In the genomic region with DNA sequence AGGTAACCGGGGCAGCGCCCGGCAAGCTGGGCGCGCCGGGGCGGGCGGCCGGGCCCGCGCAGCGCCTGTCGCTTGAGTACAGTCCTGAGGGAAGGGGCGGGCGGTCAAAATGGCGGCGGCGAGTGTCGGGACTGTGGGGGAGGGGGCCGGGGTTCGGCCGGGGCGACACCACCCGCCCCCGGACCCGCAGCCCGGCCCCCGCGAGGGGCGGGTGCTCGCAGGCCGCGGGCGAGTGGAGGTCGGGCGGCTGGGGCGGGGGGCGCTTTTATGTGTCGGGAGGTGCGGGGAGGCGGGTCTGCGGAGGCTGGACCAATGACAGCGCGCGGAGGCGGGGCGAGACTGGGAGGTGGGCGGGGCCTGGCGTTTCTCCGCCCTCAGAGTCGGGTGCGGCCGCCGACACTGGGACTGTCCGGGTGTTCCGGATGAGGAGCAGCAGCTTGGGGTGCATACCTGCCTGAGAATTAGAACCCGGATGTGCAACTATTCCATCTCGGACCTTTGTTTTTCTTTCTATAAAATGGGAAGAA, we compare ENCODE assay signal across 8 mouse cellular contexts. TPM values are rescaled to one million over a fixed set of nuclear protein-coding genes. Genes with fewer than 3 reads are reported as not detected.
DNase-seq lines count a peak whose midpoint lies in the region; ATAC-seq and TF ChIP-seq lines count a peak whose summit lies in the region.

No protein-coding gene starts in this region.

- WGBS in lung, embryonic 15.5 days = 2% methylated on average over 45 of the region's 58 CpGs
- WGBS in olfactory bulb, adult 2 months = under 1% methylated on average over 56 of the region's 58 CpGs

- peak; percentile 33 to 43 for ATAC-seq in hematopoietic stem cell, adult 5-6 weeks (replicated peaks in 1 of 2; ENCODE audit: insufficient read depth in 1 of 2, low FRiP score in 2 of 2, low TSS enrichment in 1 of 2, low read depth in 1 of 2, poor library complexity in 2 of 2, severe bottlenecking in 2 of 2)
- peak; percentile 73 for ATAC-seq in lung, embryonic 15.5 days (ENCODE audit: borderline replicate concordance, extremely low read depth, low FRiP score, low TSS enrichment)

- peak overlapping the region; percentile 95 for H3K4me3 ChIP-seq in lung, embryonic 15.5 days
- peak overlapping the region; percentile 86 for H3K4me3 ChIP-seq in olfactory bulb, adult 2 months (ENCODE audit: insufficient read depth, low read depth, low read length)

- DNase-seq in MN1 (ENCODE audit: low spot score) = peak; percentile 93
- DNase-seq in cerebellum, adult 8-10 months = peak; percentile 95
- peak; percentile 82 for DNase-seq in forelimb bud, embryonic 11.5 days (ENCODE audit: low read depth, low spot score)
- peak; percentile 87 for DNase-seq in layer of hippocampus, adult 9-10 months (ENCODE audit: low spot score)
- peak; percentile 94 to 95 for DNase-seq in thymus, adult 18-20 months

- H3K4me2 ChIP-seq in lung, embryonic 15.5 days = peak overlapping the region; percentile 50

- no peak for TF ChIP-seq CTCF in olfactory bulb, adult 2 months (IDR thresholded peaks at IDR 0.05; ENCODE audit: insufficient read depth, low read depth, low read length)

- H3K27me3 ChIP-seq in lung, embryonic 15.5 days = no peaks in the 10 kb centered on the region

- H3K36me3 ChIP-seq in lung, embryonic 15.5 days = no peaks in the 10 kb centered on the region

- H3K9me3 ChIP-seq in lung, embryonic 15.5 days = no peaks in the 10 kb centered on the region

- H3K9ac ChIP-seq in lung, embryonic 15.5 days = peak overlapping the region; percentile 84

- H3K4me1 ChIP-seq in lung, embryonic 15.5 days = peaks cover 31% of the 10 kb centered on the region
- H3K4me1 ChIP-seq in olfactory bulb, adult 2 months (ENCODE audit: control insufficient read depth, insufficient read depth, low read length) = peaks cover 33% of the 10 kb centered on the region

- no peak for TF ChIP-seq POLR2A in olfactory bulb, adult 2 months (IDR thresholded peaks at IDR 0.05; ENCODE audit: insufficient read depth, low read depth, low read length)

- peak overlapping the region; percentile 98 for H3K27ac ChIP-seq in lung, embryonic 15.5 days
- peak overlapping the region; percentile 73; the same call in 1 of the 2 replicates for H3K27ac ChIP-seq in olfactory bulb, adult 2 months (ENCODE audit: insufficient read depth, low read depth, low read length)

RNA-seq across cellular contexts. Expression of gene Rfx1, which starts 0.5 kb away (rescaled TPM):
- 2.3 and 5.3 TPM in 2 replicates for total RNA-seq in hematopoietic stem cell, adult 5-6 weeks (2017)
- 9.0 and 10.6 TPM in 2 replicates for polyA plus RNA-seq in lung, embryonic 15.5 days (2015; fragmentation: Nextera tagmentation; extraction: Ambion mirVana)
- not detected in 2 replicates for polyA plus RNA-seq in olfactory bulb, adult 2 months (2012; ENCODE audit: insufficient read depth, insufficient read length, low replicate concordance, missing spikeins)

RNA-seq across cellular contexts. Expression of gene Gm10643, which starts 2.2 kb away (rescaled TPM):
- 2.5 and 3.6 TPM in 2 replicates for total RNA-seq in hematopoietic stem cell, adult 5-6 weeks (2017)
- 1.3 TPM in 2 replicates for polyA plus RNA-seq in lung, embryonic 15.5 days (2015; fragmentation: Nextera tagmentation; extraction: Ambion mirVana)
- not detected in 2 replicates for polyA plus RNA-seq in olfactory bulb, adult 2 months (2012; ENCODE audit: insufficient read depth, insufficient read length, low replicate concordance, missing spikeins)

RNA-seq across cellular contexts. Expression of gene Rln3, which starts 22.3 kb away (rescaled TPM):
- total RNA-seq in hematopoietic stem cell, adult 5-6 weeks (2017) = not detected in 2 replicates
- polyA plus RNA-seq in lung, embryonic 15.5 days (2015; fragmentation: Nextera tagmentation; extraction: Ambion mirVana) = not detected in 2 replicates
- not detected in 2 replicates for polyA plus RNA-seq in olfactory bulb, adult 2 months (2012; ENCODE audit: insufficient read depth, insufficient read length, low replicate concordance, missing spikeins)

RNA-seq across cellular contexts. Expression of gene Il27ra, which starts 24.7 kb away (rescaled TPM):
- 14.8 and 19.4 TPM in 2 replicates for total RNA-seq in hematopoietic stem cell, adult 5-6 weeks (2017)
- 1.4 and 2.2 TPM in 2 replicates for polyA plus RNA-seq in lung, embryonic 15.5 days (2015; fragmentation: Nextera tagmentation; extraction: Ambion mirVana)
- not detected in 2 replicates for polyA plus RNA-seq in olfactory bulb, adult 2 months (2012; ENCODE audit: insufficient read depth, insufficient read length, low replicate concordance, missing spikeins)

RNA-seq across cellular contexts. Expression of gene Dcaf15, which starts 37.5 kb away (rescaled TPM):
- 21.0 and 23.1 TPM in 2 replicates for total RNA-seq in hematopoietic stem cell, adult 5-6 weeks (2017)
- polyA plus RNA-seq in lung, embryonic 15.5 days (2015; fragmentation: Nextera tagmentation; extraction: Ambion mirVana) = 9.3 and 9.5 TPM in 2 replicates
- polyA plus RNA-seq in olfactory bulb, adult 2 months (2012; ENCODE audit: insufficient read depth, insufficient read length, low replicate concordance, missing spikeins) = not detected in 2 replicates

Comparison
In these comparisons a context has a peak if more than half of its experiments do, and no peak if none do; other contexts are left out.
1. Peak in every context shown above with its lines: DNase-seq, ATAC-seq, H3K4me3 ChIP-seq and H3K27ac ChIP-seq.